ENCODE assay signal across 9 mouse cellular contexts in the genomic region with DNA sequence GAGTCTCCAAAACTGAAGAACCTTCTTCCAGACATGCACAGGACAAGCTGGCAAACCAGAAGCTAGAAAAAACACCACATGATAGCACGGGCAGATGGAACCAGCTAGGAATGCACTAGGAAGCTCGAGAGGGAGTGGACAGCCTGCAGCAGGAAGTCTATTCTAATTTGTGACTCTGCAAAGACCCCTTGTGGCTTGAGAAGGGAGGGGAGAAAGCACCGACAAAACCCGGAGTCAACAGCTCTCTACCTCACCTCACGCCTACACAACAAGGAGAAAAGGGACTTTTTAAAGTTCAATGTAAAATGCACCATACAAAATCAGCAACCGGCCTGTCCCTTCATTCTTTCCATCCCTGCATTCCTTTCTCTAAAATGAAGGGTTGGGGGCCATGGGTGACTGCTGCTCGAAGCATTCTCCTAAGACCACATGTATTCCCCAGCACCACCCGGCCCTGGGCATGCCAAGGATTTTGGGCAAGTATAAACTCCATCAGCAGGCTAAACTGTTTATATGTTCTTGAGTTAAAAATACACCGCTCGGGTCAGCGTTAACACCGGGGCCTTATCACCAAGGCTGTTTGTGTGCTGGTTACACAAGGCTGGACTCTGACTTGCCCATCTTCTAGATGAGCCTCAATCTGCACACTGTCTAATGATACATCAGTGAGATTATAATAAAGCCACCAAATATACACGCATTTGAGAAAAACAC. TPM values are rescaled to one million over a fixed set of nuclear protein-coding genes. Genes with fewer than 3 reads are reported as not detected.
A peak's percentile ranks its signal among the peaks of the same experiment; 100 is the strongest.
DNase-seq lines count a peak whose midpoint lies in the region; ATAC-seq and TF ChIP-seq lines count a peak whose summit lies in the region.
"Had no signal": no experiment of that assay in that cellular context is flagged by ENCODE, and none has a peak within 500 bp of the region (broad histone marks: within the 10 kb centered on the region; RNA-seq: fewer than 3 reads in every experiment).

No protein-coding gene starts in this region.

- no peaks in the 10 kb centered on the region for H3K36me3 ChIP-seq in embryonic facial prominence, embryonic 15.5 days
- H3K36me3 ChIP-seq in intestine, postnatal 0 days (ENCODE audit: control insufficient read depth, insufficient read depth), result no peaks in the 10 kb centered on the region

- 32% methylated on average over 13 of the region's 13 CpGs for WGBS in embryonic facial prominence, embryonic 15.5 days
- 21% methylated on average over 13 of the region's 13 CpGs for WGBS in intestine, postnatal 0 days

- DNase-seq in heart, adult 11 months, result peak; percentile 95
- no peak for DNase-seq in heart, postnatal 14 days
- DNase-seq in ES-CJ7 (ENCODE audit: low read depth, low spot score) (peak; percentile 70), MN1 (ENCODE audit: low spot score) (no peak)
- no peak for DNase-seq in layer of hippocampus, adult 2 months (ENCODE audit: low spot score in 2 of 2)
- no peak for DNase-seq in spleen, postnatal 14 days (ENCODE audit: low spot score in 2 of 2)

- no peak overlapping the region for H3K9ac ChIP-seq in embryonic facial prominence, embryonic 15.5 days
- no peak overlapping the region for H3K9ac ChIP-seq in intestine, postnatal 0 days (ENCODE audit: low read depth, low read length)

- H3K4me3 ChIP-seq in embryonic facial prominence, embryonic 15.5 days (replicated peaks), result no peak overlapping the region
- no peak overlapping the region for H3K4me3 ChIP-seq in intestine, postnatal 0 days (ENCODE audit: low read depth, low read length)
- no peak overlapping the region for H3K4me3 ChIP-seq in layer of hippocampus, adult 2 months

- intact Hi-C loops in heart, postnatal 14 days (cut with DNase I), result no loop called here

- no peaks in the 10 kb centered on the region for H3K27me3 ChIP-seq in embryonic facial prominence, embryonic 15.5 days
- no peaks in the 10 kb centered on the region for H3K27me3 ChIP-seq in intestine, postnatal 0 days (replicated peaks; ENCODE audit: control insufficient read depth, insufficient read depth, low read length)

- H3K27ac ChIP-seq in embryonic facial prominence, embryonic 15.5 days (replicated peaks), result peak overlapping the region; percentile 9; the same call in 1 of the 2 replicates
- no peak overlapping the region for H3K27ac ChIP-seq in intestine, postnatal 0 days (ENCODE audit: low read depth, low read length)
- no peak overlapping the region for H3K27ac ChIP-seq in layer of hippocampus, adult 2 months

- peak; percentile 26 for TF ChIP-seq CTCF in intestine, postnatal 0 days (IDR thresholded peaks at IDR 0.05; ENCODE audit: low read depth)
- TF ChIP-seq CTCF in layer of hippocampus, adult 2 months (conservative IDR thresholded peaks at IDR 0.05), result no peak; the same call in 1 of the 2 replicates

- H3K9me3 ChIP-seq in embryonic facial prominence, embryonic 15.5 days (replicated peaks), result no peaks in the 10 kb centered on the region
- H3K9me3 ChIP-seq in intestine, postnatal 0 days (ENCODE audit: control insufficient read depth), result no peaks in the 10 kb centered on the region
- H3K9me3 ChIP-seq: G1E had no signal

- H3K4me1 ChIP-seq in embryonic facial prominence, embryonic 15.5 days, result peaks cover 82% of the 10 kb centered on the region
- peaks cover 39% of the 10 kb centered on the region for H3K4me1 ChIP-seq in intestine, postnatal 0 days (replicated peaks; ENCODE audit: control insufficient read depth, insufficient read depth, low read length)

- ATAC-seq in embryonic facial prominence, embryonic 15.5 days (ENCODE audit: insufficient number of reproducible peaks, low FRiP score, low TSS enrichment, low read depth), result no peak
- no peak for ATAC-seq in intestine, postnatal 0 days

- H3K4me2 ChIP-seq in embryonic facial prominence, embryonic 15.5 days (replicated peaks), result peak overlapping the region; percentile 9
- H3K4me2 ChIP-seq in intestine, postnatal 0 days (replicated peaks; ENCODE audit: low read depth), result peak overlapping the region; percentile 21; the same call in 1 of the 2 replicates

RNA-seq across cellular contexts. Expression of a gene that starts 15.0 kb away (rescaled TPM):
- 10 to 100 TPM; 37.8 to 38.6 TPM for total RNA-seq in heart, postnatal 14 days (2021)
- 28.9 TPM in 2 replicates for polyA plus RNA-seq in embryonic facial prominence, embryonic 15.5 days (2015; fragmentation: Nextera tagmentation; extraction: Ambion mirVana)
- 13.3 and 13.4 TPM in 2 replicates for polyA plus RNA-seq in intestine, postnatal 0 days (2015; fragmentation: Nextera tagmentation; extraction: Ambion mirVana)
- total RNA-seq in layer of hippocampus, adult 2 months (2021), result 10 to 100 TPM; 26.2 to 27.4 TPM

Comparison
In these comparisons a context has a peak if more than half of its experiments do, and no peak if none do; other contexts are left out.
1. DNase-seq: peak in heart, adult 11 months (single experiment) and ES-CJ7 (single experiment); none in heart, postnatal 14 days (0 of 2), layer of hippocampus, adult 2 months (0 of 2), MN1 (single experiment) and spleen, postnatal 14 days (0 of 2).